Mouse (Mus musculus) brain, embryonic 14.5 days (tissue): ENCODE measurements around the gene Grk3.

Experiments
- CTCF ChIP-seq: fragments of 200-500 bp; IDR thresholded peaks from 2 replicates; pipeline ENCODE4 v1.5.1; 2012; ENCODE audit warnings: inconsistent platforms, mild to moderate bottlenecking, moderate library complexity, borderline replicate concordance; ENCODE audit not compliant: insufficient read depth, insufficient read length; ENCODE audit errors: extremely low read depth
- POLR2A ChIP-seq: fragments of 200-500 bp; IDR thresholded peaks from 2 replicates; pipeline ENCODE4 v1.6.1; 2012; ENCODE audit warnings: mild to moderate bottlenecking, inconsistent platforms, borderline replicate concordance; ENCODE audit not compliant: poor library complexity, insufficient read depth, insufficient read length, severe bottlenecking; ENCODE audit errors: extremely low read depth

DNA sequence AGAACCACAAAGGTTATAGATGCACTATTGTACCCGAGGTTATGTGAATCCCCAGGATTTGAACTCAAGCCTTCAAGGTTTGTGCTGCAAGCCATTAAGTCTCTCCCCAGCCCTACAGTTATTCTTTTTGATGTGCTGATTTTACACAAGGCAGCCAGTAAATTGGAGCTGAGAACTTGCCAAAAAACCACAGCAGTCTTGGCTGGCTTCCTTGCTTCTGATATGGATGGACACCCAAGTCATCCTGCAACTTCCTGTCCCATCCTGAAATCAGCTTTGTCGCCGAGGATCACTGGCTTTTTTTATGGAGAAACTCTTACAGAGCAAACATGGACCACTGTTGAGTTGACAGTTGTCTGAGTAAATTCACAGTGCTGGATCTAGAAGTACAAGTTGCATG is 14.5 kb upstream of the Grk3 start:
- no peak for TF ChIP-seq POLR2A
- no peak for TF ChIP-seq CTCF
